Mouse (Mus musculus) bone marrow, adult 2 months (tissue): ENCODE measurements at regions not wholly inside any gene's neighbourhood (a gene's known extent, or its start where the extent isn't known, plus 50 kb on each side); places are given as distances from the start of the nearest gene placed in this dataset.

ENCODE experiments used
- H3K27ac ChIP-seq: fragments of 200-500 bp; 2 replicates; pipeline ENCODE4 v1.5.1; 2012; ENCODE audit warnings: low read depth, mild to moderate bottlenecking, control low read depth, inconsistent platforms, low read length; ENCODE audit not compliant: control insufficient read depth, poor library complexity, insufficient read depth
- H3K4me1 ChIP-seq: fragments of 200-500 bp; 2 replicates; pipeline ENCODE4 v1.6.1; 2011; ENCODE audit warnings: low read length; ENCODE audit not compliant: control insufficient read depth, insufficient read depth
- H3K4me3 ChIP-seq: fragments of 200-500 bp; replicated peaks from 2 replicates; pipeline ENCODE3; 2011; ENCODE audit warnings: mild to moderate bottlenecking, low read depth, low read length, control low read depth; ENCODE audit not compliant: control insufficient read depth
- CTCF ChIP-seq: fragments of 200-500 bp; IDR thresholded peaks from 2 replicates; pipeline ENCODE4 v1.5.1; 2011; ENCODE audit warnings: low read length, control low read depth; ENCODE audit not compliant: control insufficient read depth, insufficient read depth
- POLR2A ChIP-seq: fragments of 200-500 bp; IDR thresholded peaks from 2 replicates; pipeline ENCODE4 v1.6.1; 2011; ENCODE audit warnings: low read depth, mild to moderate bottlenecking, control low read depth, low read length, borderline replicate concordance; ENCODE audit not compliant: control insufficient read depth
- WGBS: fragments of 180-500 bp; shearing (Covaris S2); methylation state at CpG from one replicate; pipeline ENCODE4 v1.1.7; 2018; 5-methylcytosine and 5-hydroxymethylcytosine counted together

GRCm38 (mm10) chr10:19412926-19413325, 56.6 kb downstream of the Olig3 start:
- 69% methylated on average over 2 of the region's 2 CpGs for WGBS
- no peak overlapping the region for H3K4me3 ChIP-seq

GRCm38 (mm10) chr10:19413935-19414334, 57.6 kb downstream of the Olig3 start:
- WGBS: 69% methylated on average over 5 of the region's 5 CpGs
- H3K27ac ChIP-seq: no peak overlapping the region
- H3K4me1 ChIP-seq: no peaks in the 10 kb centered on the region
- H3K4me3 ChIP-seq: no peak overlapping the region
- TF ChIP-seq POLR2A (no peak), CTCF (no peak)

More at GRCm38 (mm10) chr10:19412926-19413325, 56.6 kb downstream of the Olig3 start:
- no peaks in the 10 kb centered on the region for H3K4me1 ChIP-seq
- no peak overlapping the region for H3K27ac ChIP-seq
- no peak for TF ChIP-seq CTCF
- TF ChIP-seq POLR2A: no peak

DNA sequence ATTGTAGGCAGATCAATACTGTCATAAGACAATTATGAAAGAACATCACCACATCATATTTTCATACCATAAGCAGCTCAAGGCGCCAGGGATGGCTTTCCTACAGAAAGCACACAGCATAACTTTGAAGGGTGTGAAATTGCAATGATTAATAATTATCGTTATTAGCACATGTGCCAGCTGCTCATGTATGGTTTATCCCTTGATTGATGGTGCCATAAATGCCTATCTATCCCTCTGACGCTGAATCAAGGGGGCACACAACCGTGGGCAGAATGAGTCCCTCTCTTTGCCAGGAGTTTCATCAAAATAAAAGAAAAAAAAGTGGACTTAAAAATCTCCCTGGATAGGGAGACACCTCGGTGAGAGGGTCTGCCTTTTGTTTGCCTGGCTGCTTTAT, 58.5 kb downstream of the Olig3 start:
- 60% methylated on average over 5 of the region's 5 CpGs for WGBS
- no peak for TF ChIP-seq CTCF
- TF ChIP-seq POLR2A: no peak

DNA sequence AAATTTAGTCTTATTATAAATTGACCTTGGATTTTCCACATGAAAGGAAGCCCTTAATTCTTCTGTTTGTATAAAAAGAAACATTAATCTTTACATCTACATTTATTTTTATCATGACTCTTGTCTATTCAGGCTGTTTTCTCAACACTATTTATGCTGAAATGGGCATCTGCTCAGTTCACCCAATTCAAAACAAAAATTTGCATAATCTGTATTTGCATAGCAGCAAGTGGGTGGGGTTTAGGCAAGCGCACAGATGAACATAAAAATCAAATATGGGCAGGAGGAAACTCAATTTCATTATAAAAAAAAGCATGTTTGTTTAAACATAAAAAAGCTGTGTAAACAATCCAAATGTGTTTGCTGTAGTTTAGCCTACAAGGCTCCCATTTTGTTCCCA, 67.7 kb downstream of the Olig3 start:
- TF ChIP-seq POLR2A: no peak
- TF ChIP-seq CTCF: no peak
- Histone ChIP-seq H3K4me3 (no peak overlapping the region), H3K27ac (no peak overlapping the region), H3K4me1 (no peaks in the 10 kb centered on the region)
- 72% methylated on average over 1 of the region's 1 CpGs for WGBS

More for the DNA sequence above, 58.5 kb downstream of the Olig3 start:
- H3K4me3 ChIP-seq: no peak overlapping the region
- no peak overlapping the region for H3K27ac ChIP-seq
- H3K4me1 ChIP-seq: no peaks in the 10 kb centered on the region

DNA sequence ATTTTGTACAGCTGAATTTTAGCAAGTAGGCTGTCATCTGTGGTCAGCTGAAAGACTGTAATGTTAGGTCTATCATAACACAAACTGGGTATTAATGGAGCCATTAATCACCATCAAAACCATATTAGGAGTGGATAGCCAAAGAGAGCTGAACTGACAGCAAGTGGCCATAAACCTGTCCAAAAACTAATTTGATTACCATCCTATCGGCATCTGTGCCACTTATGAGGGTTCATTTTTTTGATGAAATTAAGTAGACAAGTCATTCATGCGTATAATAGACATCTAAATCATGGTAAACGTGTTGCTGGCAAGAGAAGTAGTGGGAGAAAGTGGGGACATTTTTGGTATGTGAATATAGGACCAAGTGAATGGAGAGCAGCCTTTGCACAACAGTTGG, 68.6 kb downstream of the Olig3 start:
- no peak for TF ChIP-seq POLR2A
- no peak for TF ChIP-seq CTCF
- Histone ChIP-seq H3K27ac (no peak overlapping the region), H3K4me3 (no peak overlapping the region), H3K4me1 (no peaks in the 10 kb centered on the region)
- WGBS: 88% methylated on average over 3 of the region's 3 CpGs

DNA sequence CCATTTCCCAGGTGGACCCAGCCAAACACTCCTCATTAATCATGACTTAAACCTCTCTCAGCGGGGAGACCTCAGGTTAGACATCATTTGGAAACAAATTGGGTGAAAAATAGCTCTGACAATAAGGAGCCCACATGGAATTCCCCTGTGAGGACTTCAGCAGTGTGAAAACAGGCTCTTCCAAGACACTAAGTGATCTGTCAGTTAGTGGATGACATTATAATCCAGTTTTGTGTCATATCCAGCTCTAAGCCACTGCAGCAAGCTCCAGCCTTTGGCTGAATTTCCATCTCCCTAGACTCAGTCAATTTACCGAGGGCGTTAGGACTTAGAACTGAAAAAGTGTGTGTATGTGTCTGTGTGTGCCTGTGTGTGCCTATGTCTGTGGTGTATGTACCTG, 70.5 kb downstream of the Olig3 start:
- no peak overlapping the region for H3K27ac ChIP-seq
- 88% methylated on average over 3 of the region's 3 CpGs for WGBS
- TF ChIP-seq CTCF: no peak
- H3K4me1 ChIP-seq: no peaks in the 10 kb centered on the region
- no peak overlapping the region for H3K4me3 ChIP-seq

GRCm38 (mm10) chr10:19432515-19432914, 76.2 kb downstream of the Olig3 start:
- Histone ChIP-seq H3K27ac (no peak overlapping the region), H3K4me1 (no peaks in the 10 kb centered on the region), H3K4me3 (no peak overlapping the region)
- 84% methylated on average over 4 of the region's 4 CpGs for WGBS
- TF ChIP-seq CTCF (no peak), POLR2A (no peak)

DNA sequence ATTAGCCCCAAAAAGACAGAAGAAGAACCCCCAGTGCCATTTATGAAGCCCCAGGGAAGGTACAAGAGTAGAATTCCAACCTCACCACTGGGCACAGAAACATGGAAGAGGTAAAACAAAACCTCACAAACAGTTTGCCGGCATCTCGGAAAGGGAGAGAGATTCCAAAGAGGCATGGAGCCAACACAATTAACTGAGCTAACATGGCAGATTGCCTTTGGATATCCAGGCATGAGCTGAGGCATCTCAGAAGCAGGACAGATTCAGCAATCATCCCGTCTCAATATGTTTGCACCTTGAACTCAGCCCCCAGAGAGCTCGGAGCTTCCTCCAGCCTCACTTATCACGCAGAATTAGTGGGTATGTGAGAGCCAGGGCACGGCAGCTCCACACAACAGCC, 78.3 kb downstream of the Olig3 start:
- TF ChIP-seq POLR2A (no peak), CTCF (no peak)
- 87% methylated on average over 6 of the region's 6 CpGs for WGBS
- Histone ChIP-seq H3K27ac (no peak overlapping the region), H3K4me3 (no peak overlapping the region), H3K4me1 (no peaks in the 10 kb centered on the region)

DNA sequence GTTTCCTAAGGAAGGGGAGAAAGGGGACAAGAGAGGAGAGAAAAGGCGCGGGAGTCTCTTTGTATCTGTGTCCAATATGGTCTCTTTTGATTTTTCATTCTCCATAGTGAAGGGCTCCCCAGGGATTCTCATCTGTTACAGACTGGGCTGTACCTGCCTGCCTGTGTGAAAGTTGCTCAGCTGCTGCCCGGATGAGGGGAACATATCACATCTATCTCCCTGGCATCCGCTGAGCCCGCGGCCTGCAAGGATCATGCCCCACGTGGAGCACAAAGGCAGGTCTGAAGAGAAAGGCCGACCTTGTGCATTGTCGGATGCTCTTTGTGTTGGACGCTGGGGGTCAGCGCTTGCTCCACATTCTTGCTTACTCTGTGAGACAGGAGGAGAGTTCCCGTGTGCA, 85.5 kb downstream of the Olig3 start:
- TF ChIP-seq POLR2A (no peak), CTCF (no peak)
- 86% methylated on average over 12 of the region's 12 CpGs for WGBS
- Histone ChIP-seq H3K27ac (no peak overlapping the region), H3K4me1 (no peaks in the 10 kb centered on the region; the same call in 1 of the 2 replicates), H3K4me3 (no peak overlapping the region)

DNA sequence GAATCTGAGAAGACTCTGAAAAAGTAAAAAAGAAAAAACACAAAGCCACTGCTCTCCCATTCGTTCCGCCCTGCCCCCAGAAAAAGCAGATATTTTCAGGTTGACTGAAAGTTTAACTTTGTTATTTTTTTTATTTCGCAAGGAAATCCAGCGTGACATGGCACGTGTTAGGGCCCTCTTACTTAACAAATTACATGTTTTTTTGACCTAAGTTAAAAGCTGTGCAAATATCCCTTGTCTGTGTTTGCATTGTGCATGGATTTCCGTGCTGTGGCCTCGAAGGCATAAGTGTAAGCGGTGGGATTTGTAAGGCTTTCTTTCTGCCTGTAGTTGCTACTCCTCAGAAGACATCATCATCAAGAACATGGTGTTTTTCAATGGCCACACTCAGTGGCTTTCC, 87.2 kb downstream of the Olig3 start:
- TF ChIP-seq POLR2A (no peak), CTCF (no peak)
- 58% methylated on average over 8 of the region's 8 CpGs for WGBS
- no peak overlapping the region for H3K27ac ChIP-seq
- no peaks in the 10 kb centered on the region; the same call in 1 of the 2 replicates for H3K4me1 ChIP-seq
- no peak overlapping the region for H3K4me3 ChIP-seq
